Mouse (Mus musculus) liver, embryonic 12.5 days (tissue): ENCODE measurements around the gene Cpne7. TPM values are rescaled to one million over a fixed set of nuclear protein-coding genes. Genes with fewer than 3 reads are reported as not detected.
"Not testable (repeated sequence)": the region's sequence is repeated elsewhere in the genome, so short reads cannot be mapped to it uniquely, and the experiment has no call there.

Source experiments
- ATAC-seq: fragments of 200-750 bp; cut with Nextera tagmentation; 2 replicates; pipeline ENCODE4 v1.8.0; 2017; ENCODE audit warnings: moderate number of reproducible peaks, mild to moderate bottlenecking, moderate library complexity
- H3K27ac ChIP-seq: fragments of 300-500 bp; sonication (generic); 2 replicates; pipeline ENCODE4 v1.5.1; 2016; ENCODE audit warnings: mild to moderate bottlenecking
- H3K27me3 ChIP-seq: fragments of 300-500 bp; sonication (generic); replicated peaks from 2 replicates; pipeline ENCODE4 v1.6.1; 2016; ENCODE audit warnings: mild to moderate bottlenecking, moderate library complexity
- H3K36me3 ChIP-seq: fragments of 300-500 bp; sonication (generic); 2 replicates; pipeline ENCODE4 v1.6.1; 2016; ENCODE audit warnings: mild to moderate bottlenecking, moderate library complexity
- H3K4me1 ChIP-seq: fragments of 300-500 bp; sonication (generic); 2 replicates; pipeline ENCODE4 v1.6.1; 2016
- H3K4me2 ChIP-seq: fragments of 300-500 bp; sonication (generic); 2 replicates; pipeline ENCODE4 v1.6.1; 2016; ENCODE audit warnings: mild to moderate bottlenecking, moderate library complexity
- H3K4me3 ChIP-seq: fragments of 300-500 bp; sonication (generic); 2 replicates; pipeline ENCODE4 v1.5.1; 2016; ENCODE audit warnings: mild to moderate bottlenecking, moderate library complexity
- H3K9ac ChIP-seq: fragments of 300-500 bp; sonication (generic); 2 replicates; pipeline ENCODE4 v1.6.1; 2016; ENCODE audit warnings: mild to moderate bottlenecking, moderate library complexity
- H3K9me3 ChIP-seq: fragments of 300-500 bp; sonication (generic); replicated peaks from 2 replicates; pipeline ENCODE4 v1.6.1; 2016; ENCODE audit warnings: mild to moderate bottlenecking, moderate library complexity
- WGBS: fragments of 180-500 bp; shearing (Covaris S2); methylation state at CpG from one replicate; pipeline ENCODE4 v1.1.7; 2016; ENCODE audit not compliant: insufficient replicate concordance; 5-methylcytosine and 5-hydroxymethylcytosine counted together
- polyA plus RNA-seq: library from polyadenylated mRNA; unstranded; fragments of >200 nt; fragmentation: Nextera tagmentation; extraction: Ambion mirVana; gene quantifications from 2 replicates; pipeline ENCODE4 v1.2.1, GENCODE M21; 2016

Gene Cpne7
- polyA plus RNA-seq, 1 experiment from 2014 or later, result 2.9 TPM

DNA sequence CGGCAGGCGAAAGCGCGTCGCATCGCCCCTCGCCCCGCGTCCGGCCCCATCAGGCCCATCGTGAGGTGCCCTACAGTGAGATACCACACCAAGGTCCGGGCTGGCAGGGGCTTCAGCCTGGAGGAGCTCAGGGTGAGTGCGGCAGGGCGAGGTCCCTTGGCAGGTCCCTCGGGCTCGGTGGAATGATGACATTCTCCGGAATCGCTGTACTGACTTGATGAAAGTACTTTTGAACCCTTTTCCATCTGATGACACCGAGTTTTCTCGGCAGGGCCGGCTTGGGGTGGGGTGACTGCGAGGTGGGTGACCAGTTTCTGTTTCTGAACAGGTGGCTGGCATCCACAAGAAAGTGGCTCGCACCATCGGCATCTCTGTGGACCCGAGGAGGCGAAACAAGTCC is 14.3 kb upstream of the Cpne7 start:
- peaks cover 38% of the 10 kb centered on the region for H3K36me3 ChIP-seq
- H3K27ac ChIP-seq, result peak overlapping the region; percentile 88
- H3K4me1 ChIP-seq, result peaks cover 22% of the 10 kb centered on the region
- WGBS, result under 1% methylated on average over 26 of the region's 26 CpGs
- not testable (repeated sequence) for ATAC-seq, H3K9me3 ChIP-seq, H3K27me3 ChIP-seq
- H3K4me2 ChIP-seq, result peak overlapping the region; percentile 91
- H3K4me3 ChIP-seq, result peak overlapping the region; percentile 76
- peak overlapping the region; percentile 95 for H3K9ac ChIP-seq

- 4% methylated on average over 15 of the region's 15 CpGs for WGBS
- peak overlapping the region; percentile 91 for H3K4me2 ChIP-seq
These were observed 13.9 kb upstream of the Cpne7 start for GRCm38 (mm10) chr8:123103285-123103684.

GRCm38 (mm10) chr8:123104046-123104767 is 13.0 kb upstream of the Cpne7 start:
- H3K36me3 ChIP-seq, result peaks cover 31% of the 10 kb centered on the region
- peak overlapping the region; percentile 76 for H3K4me3 ChIP-seq
- ATAC-seq, result no peak
- H3K4me2 ChIP-seq, result peak overlapping the region; percentile 91
- H3K9ac ChIP-seq, result peak overlapping the region; percentile 95
- H3K27me3 ChIP-seq, result 0 out of 2 replicates have a peak, but pooled peaks cover 5% of the 10 kb centered on the region
- whole genome bisulfite sequencing, result 78% methylated on average over 6 of the region's 6 CpGs
- H3K27ac ChIP-seq, result peak overlapping the region; percentile 88
- H3K9me3 ChIP-seq, result no peaks in the 10 kb centered on the region
- peaks cover 22% of the 10 kb centered on the region for H3K4me1 ChIP-seq

More at GRCm38 (mm10) chr8:123103285-123103684, 13.9 kb upstream of the Cpne7 start:
- peaks cover 22% of the 10 kb centered on the region for H3K4me1 ChIP-seq
- H3K9ac ChIP-seq, result peak overlapping the region; percentile 95
- H3K27me3 ChIP-seq, result no peaks in the 10 kb centered on the region
- H3K4me3 ChIP-seq, result peak overlapping the region; percentile 76
- peak overlapping the region; percentile 88 for H3K27ac ChIP-seq
- ATAC-seq, result no peak
- H3K36me3 ChIP-seq, result peaks cover 34% of the 10 kb centered on the region
- H3K9me3 ChIP-seq, result no peaks in the 10 kb centered on the region

GRCm38 (mm10) chr8:123105553-123106326 is 11.4 kb upstream of the Cpne7 start:
- H3K4me3 ChIP-seq, result no peak overlapping the region
- no peaks in the 10 kb centered on the region for H3K9me3 ChIP-seq
- peaks cover 31% of the 10 kb centered on the region for H3K36me3 ChIP-seq
- H3K27me3 ChIP-seq, result 0 out of 2 replicates have a peak, but pooled peaks cover 5% of the 10 kb centered on the region
- 45% methylated on average over 5 of the region's 5 CpGs for WGBS
- ATAC-seq, result no peak
- H3K4me1 ChIP-seq, result peaks cover 26% of the 10 kb centered on the region
- peak overlapping the region; percentile 0; the same call in 1 of the 2 replicates for H3K27ac ChIP-seq
- no peak overlapping the region for H3K9ac ChIP-seq
- no peak overlapping the region for H3K4me2 ChIP-seq

DNA sequence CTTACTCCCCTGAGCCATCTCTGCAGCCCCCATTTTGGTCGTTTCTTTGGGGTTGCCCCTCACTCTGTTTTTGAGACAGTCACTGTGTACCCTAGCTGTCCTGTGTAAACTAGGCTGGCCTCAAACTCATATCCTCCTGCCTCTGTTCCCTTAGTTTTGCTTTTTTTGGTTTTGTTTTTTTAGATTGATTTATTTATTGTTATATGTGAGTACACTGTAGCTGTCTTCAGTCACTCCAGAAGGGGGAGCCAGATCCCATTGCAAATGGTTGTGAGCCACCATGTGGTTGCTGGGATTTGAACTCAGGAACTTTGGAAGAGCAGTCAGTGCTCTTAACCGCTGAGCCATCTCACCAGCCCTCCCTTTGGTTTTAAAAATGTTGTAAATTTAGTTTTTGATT is 10.6 kb upstream of the Cpne7 start:
- ATAC-seq, result no peak
- Histone ChIP-seq H3K27ac (no peak overlapping the region; the same call in 1 of the 2 replicates), H3K4me3 (no peak overlapping the region), H3K27me3 (0 out of 2 replicates have a peak, but pooled peaks cover 5% of the 10 kb centered on the region), H3K4me1 (peaks cover 27% of the 10 kb centered on the region), H3K36me3 (peaks cover 31% of the 10 kb centered on the region), H3K9ac (no peak overlapping the region), H3K4me2 (no peak overlapping the region), H3K9me3 (no peaks in the 10 kb centered on the region)
- 35% methylated on average over 2 of the region's 2 CpGs for WGBS

DNA sequence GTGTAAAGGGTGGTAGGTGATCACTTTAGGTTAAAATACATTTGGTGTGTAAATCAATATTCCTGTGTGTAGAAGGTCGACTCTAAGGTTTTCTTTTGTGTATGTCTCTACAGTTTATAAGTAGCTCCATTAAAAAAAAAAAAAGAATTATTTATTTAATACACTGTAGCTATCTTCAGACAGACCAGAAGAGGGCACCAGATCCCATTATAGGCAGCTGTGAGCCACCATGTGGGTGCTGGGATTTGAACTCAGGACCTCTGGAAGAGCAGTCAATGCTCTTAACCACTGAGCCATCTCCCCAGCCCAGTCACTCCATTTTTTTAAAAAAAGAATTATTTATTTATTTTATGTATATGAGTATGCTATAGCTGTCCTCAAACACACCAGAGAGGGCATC is 9.2 kb upstream of the Cpne7 start:
- no peaks in the 10 kb centered on the region for H3K9me3 ChIP-seq
- H3K36me3 ChIP-seq, result peaks cover 28% of the 10 kb centered on the region
- H3K4me3 ChIP-seq, result no peak overlapping the region
- ATAC-seq, result no peak
- 0 out of 2 replicates have a peak, but pooled peaks cover 5% of the 10 kb centered on the region for H3K27me3 ChIP-seq
- H3K27ac ChIP-seq, result no peak overlapping the region
- H3K4me2 ChIP-seq, result no peak overlapping the region
- 50% methylated on average over 1 of the region's 1 CpGs for WGBS
- peaks cover 24% of the 10 kb centered on the region for H3K4me1 ChIP-seq
- no peak overlapping the region for H3K9ac ChIP-seq

DNA sequence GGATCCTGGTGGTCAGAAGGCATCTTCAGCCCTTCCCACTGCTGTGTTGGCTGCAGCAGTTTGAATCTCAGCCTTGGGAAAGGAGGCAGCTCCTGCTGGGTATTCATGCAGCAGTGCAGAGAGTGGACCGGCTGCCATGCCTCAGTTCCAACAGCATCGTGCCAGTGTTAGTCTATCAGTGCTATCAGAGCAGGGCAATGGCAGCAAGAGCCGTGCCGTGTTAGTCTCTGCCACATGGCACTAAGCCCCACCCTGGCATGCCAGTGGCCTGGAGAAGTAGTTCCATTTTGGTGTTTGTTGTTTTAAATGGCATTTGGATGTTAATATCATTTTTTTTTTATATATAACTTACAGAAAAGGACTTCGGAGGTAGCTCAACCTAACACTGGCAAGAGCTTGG is 8.2 kb upstream of the Cpne7 start:
- no peaks in the 10 kb centered on the region for H3K9me3 ChIP-seq
- H3K27ac ChIP-seq, result no peak overlapping the region
- H3K4me3 ChIP-seq, result no peak overlapping the region
- 0 out of 2 replicates have a peak, but pooled peaks cover 5% of the 10 kb centered on the region for H3K27me3 ChIP-seq
- H3K4me1 ChIP-seq, result peaks cover 21% of the 10 kb centered on the region
- no peak overlapping the region for H3K4me2 ChIP-seq
- ATAC-seq, result no peak
- H3K36me3 ChIP-seq, result peaks cover 19% of the 10 kb centered on the region
- 80% methylated on average over 5 of the region's 5 CpGs for WGBS
- H3K9ac ChIP-seq, result no peak overlapping the region

DNA sequence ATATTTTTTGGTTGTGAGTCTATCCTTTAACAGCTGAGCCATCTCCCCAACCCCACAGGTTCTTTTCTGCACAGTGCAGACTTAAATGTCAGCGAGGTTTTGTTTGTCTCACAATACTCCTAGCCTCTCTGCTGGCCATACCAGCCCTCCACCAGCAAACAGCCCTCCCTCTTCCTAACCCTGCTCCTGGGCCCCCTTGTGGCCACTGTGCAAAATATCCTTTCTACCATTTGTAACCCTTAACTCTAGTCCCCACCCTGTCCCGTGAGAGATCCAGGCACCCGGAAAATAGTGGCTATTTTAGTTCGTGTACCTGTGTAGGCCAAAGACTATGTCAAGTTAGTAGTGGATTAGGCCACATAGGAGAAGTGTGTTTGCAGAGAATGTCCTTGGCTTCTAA is 6.5 kb upstream of the Cpne7 start:
- Histone ChIP-seq H3K9ac (no peak overlapping the region), H3K9me3 (no peaks in the 10 kb centered on the region), H3K4me3 (no peak overlapping the region), H3K27me3 (peaks cover 7% of the 10 kb centered on the region), H3K27ac (no peak overlapping the region), H3K36me3 (peaks cover 2% of the 10 kb centered on the region), H3K4me2 (no peak overlapping the region), H3K4me1 (peaks cover 24% of the 10 kb centered on the region)
- peak; percentile 57 for ATAC-seq
- WGBS, result 5% methylated on average over 4 of the region's 4 CpGs

- peaks cover 46% of the 10 kb centered on the region for H3K4me1 ChIP-seq
- no peaks in the 10 kb centered on the region for H3K9me3 ChIP-seq
- no peak overlapping the region for H3K4me2 ChIP-seq
- H3K4me3 ChIP-seq, result no peak overlapping the region
- H3K27ac ChIP-seq, result no peak overlapping the region
- 68% methylated on average over 9 of the region's 9 CpGs for WGBS
- peaks cover 29% of the 10 kb centered on the region for H3K27me3 ChIP-seq
- no peaks in the 10 kb centered on the region for H3K36me3 ChIP-seq
- H3K9ac ChIP-seq, result no peak overlapping the region
- no peak for ATAC-seq
These were observed 4.3 kb upstream of the Cpne7 start for GRCm38 (mm10) chr8:123112892-123113291.

DNA sequence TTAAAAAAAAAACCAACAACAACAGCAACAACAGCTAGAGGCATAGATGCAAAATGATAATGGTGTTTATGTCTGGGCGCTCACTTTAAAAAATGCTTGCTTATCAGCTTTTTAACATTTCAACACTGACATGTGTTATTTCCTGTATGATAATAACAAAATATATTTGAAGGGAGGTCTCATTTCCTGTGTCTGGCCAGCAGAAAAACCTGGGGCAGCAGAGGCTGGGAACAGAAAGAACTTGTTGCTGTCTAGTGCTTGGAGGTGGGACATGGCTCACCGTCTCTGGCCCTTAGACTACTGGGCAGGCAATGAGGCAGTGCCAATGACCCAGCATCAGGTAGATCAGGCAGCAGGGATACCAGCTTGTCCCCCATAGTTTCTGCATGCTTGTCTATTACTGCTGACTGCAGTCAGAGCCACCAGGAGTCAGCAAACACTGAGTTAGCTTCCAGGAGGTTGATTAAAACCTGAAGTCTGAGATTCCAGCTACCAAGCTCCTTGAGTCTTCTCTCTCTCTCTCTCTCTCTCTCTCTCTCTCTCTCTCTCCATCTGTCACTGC is 3.2 kb upstream of the Cpne7 start:
- Histone ChIP-seq H3K27ac (peak overlapping the region; percentile 51; the same call in 1 of the 2 replicates), H3K9me3 (no peaks in the 10 kb centered on the region), H3K4me3 (no peak overlapping the region), H3K27me3 (peaks cover 36% of the 10 kb centered on the region), H3K36me3 (no peaks in the 10 kb centered on the region), H3K4me2 (no peak overlapping the region), H3K9ac (0 out of 2 replicates have a peak overlapping the region, but pooled peaks have one; percentile 12), H3K4me1 (peaks cover 57% of the 10 kb centered on the region)
- 16% methylated on average over 2 of the region's 2 CpGs for WGBS
- ATAC-seq, result no peak

GRCm38 (mm10) chr8:123114644-123115043 is 2.5 kb upstream of the Cpne7 start:
- Histone ChIP-seq H3K4me2 (no peak overlapping the region), H3K4me3 (no peak overlapping the region), H3K9ac (0 out of 2 replicates have a peak overlapping the region, but pooled peaks have one; percentile 12), H3K27me3 (peaks cover 42% of the 10 kb centered on the region), H3K4me1 (peaks cover 62% of the 10 kb centered on the region), H3K36me3 (no peaks in the 10 kb centered on the region), H3K9me3 (no peaks in the 10 kb centered on the region), H3K27ac (peak overlapping the region; percentile 51; the same call in 1 of the 2 replicates)
- ATAC-seq, result no peak
- 8% methylated on average over 3 of the region's 3 CpGs for WGBS

DNA sequence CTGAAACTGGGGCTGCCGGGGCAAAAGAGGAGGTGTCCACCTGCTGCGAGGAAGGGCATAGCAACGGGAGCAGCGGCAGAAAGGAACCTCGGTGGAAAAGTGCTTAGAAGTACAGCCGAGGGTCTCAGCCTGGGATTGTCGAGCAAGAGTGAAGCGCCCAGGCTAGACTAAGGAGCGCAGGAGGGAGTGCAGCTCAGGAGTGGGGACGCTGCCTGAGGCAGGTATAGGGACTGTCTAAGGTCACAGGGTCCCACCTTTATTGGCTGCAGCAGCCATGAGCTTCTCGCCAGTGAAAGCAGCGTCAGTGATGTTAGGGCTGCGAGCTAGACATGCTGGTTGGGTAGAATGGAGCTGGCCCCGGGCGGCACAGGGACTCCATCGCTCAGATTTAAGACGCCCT is 570 bp downstream of the Cpne7 start:
- H3K27ac ChIP-seq, result no peak overlapping the region
- peaks cover 55% of the 10 kb centered on the region for H3K27me3 ChIP-seq
- H3K9ac ChIP-seq, result peak overlapping the region; percentile 60

More for the DNA sequence above, 570 bp downstream of the Cpne7 start:
- Histone ChIP-seq H3K9me3 (no peaks in the 10 kb centered on the region), H3K36me3 (no peaks in the 10 kb centered on the region), H3K4me3 (peak overlapping the region; percentile 64), H3K4me1 (peaks cover 55% of the 10 kb centered on the region), H3K4me2 (peak overlapping the region; percentile 98)
- ATAC-seq, result no peak
- 3% methylated on average over 17 of the region's 17 CpGs for WGBS
